Mouse (Mus musculus) stomach, adult 2 months (tissue): ENCODE data around the gene Gm8011. TPM values are rescaled to one million over a fixed set of nuclear protein-coding genes. Genes with fewer than 3 reads are reported as not detected.

Experiments
- polyA plus RNA-seq: library from polyadenylated mRNA; depleted of rRNA; stranded (reverse); fragments of >200 nt; gene quantifications from 2 replicates; pipeline ENCODE4 v1.2.3, GENCODE M21; 2012; rRNA removed

Gene Gm8011
- polyA plus RNA-seq, result not detected in 2 replicates

DNA sequence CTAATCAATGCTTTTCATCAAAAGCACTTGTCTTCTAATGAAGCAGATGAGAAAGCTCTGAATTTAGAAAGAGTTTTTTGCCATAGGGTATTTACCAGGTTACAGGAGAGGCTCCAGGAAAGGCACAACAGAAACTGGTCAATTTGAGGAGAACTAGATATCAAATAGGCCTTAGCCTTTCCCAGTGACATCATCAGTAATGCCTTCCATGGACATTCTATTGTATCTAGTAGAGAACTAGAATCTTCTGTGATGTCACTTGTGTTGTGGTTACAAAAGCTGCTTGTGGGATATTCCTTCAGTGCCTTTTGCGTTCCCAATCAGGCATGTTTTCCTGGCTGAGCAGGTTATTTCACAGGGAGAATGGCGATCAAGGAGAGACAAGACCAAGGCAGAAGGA lies at the start of gene Gm8011:
TSS of gene Gm8011 (plus strand) at position 301 of the 400 bp plus-strand sequence.

DNA sequence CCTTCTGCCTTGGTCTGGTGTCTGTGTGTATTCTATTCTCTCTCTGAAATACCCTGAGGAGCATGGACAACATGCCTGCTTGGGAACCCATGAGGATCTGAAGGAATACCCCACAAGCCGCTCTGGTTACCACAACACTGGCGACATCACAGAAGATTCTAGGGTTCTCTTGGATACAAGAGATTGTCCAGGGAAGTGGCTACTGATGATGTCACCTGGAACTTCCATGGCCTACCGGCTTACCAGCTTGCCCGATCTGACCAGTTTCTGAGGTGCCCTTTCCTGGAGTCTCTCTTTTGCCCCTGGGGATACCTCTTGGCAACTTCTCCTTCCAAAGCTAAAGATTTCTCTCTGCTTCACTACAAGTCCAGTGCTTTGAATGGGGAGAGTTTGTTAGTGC lies 24.1 kb upstream of the Gm8011 start, which contains the start of gene Gm8005:
TSS of gene Gm8005 (minus strand) at position 101 of the 400 bp plus-strand sequence.

DNA sequence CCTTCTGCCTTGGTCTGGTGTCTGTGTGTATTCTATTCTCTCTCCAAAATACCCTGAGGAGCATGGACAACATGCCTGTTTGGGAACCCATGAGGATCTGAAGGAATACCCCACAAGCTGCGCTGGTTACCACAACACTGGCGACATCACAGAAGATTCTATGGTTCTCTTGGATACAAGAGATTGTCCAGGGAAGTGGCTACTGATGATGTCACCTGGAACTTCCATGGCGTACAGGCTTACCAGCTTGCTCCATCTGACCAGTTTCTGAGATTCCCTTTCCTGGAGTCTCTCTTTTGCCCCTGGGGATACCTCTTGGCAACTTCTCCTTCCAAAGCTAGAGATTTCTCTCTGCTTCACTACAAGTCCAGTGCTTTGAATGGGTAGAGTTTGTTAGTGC lies 38.6 kb downstream of the Gm8011 start, which contains the start of gene Gm8020:
TSS of gene Gm8020 (minus strand) at position 101 of the 400 bp plus-strand sequence.

Other genes starting within 250 kb of the Gm8011 start
- gene Gm17026, start 203.8 kb upstream of the Gm8011 start, polyA plus RNA-seq, result not detected in 2 replicates
- gene Gm9611, start 166.5 kb upstream of the Gm8011 start, polyA plus RNA-seq, result not detected in 2 replicates
- not detected in 2 replicates for gene Gm7995, start 153.7 kb upstream of the Gm8011 start, polyA plus RNA-seq
- not detected in 2 replicates for gene Gm8005, start 24.2 kb upstream of the Gm8011 start, polyA plus RNA-seq
- not detected in 2 replicates for gene Gm8020, start 38.5 kb downstream of the Gm8011 start, polyA plus RNA-seq
- not detected in 2 replicates for gene Gm8024, start 60.4 kb downstream of the Gm8011 start, polyA plus RNA-seq
- not detected in 2 replicates for gene Gm17124, start 136.0 kb downstream of the Gm8011 start, polyA plus RNA-seq
- gene Gm3633, start 178.0 kb downstream of the Gm8011 start, polyA plus RNA-seq, result not detected in 2 replicates
- not detected in 2 replicates for gene Gm10378, start 192.1 kb downstream of the Gm8011 start, polyA plus RNA-seq